Mouse (Mus musculus): Measurements from ENCODE around the gene Zic5.

GRCm38 (mm10) chr14:122468971-122469755, 3.7 kb upstream of the Zic5 start:
- no peak for TF ChIP-seq POLR2A (IDR thresholded peaks at IDR 0.05; ENCODE audit: borderline replicate concordance, control insufficient read depth, low read depth, low read length)
- TF ChIP-seq CTCF (IDR thresholded peaks at IDR 0.05; ENCODE audit: control insufficient read depth, insufficient read depth, low read length), result no peak
